Mouse (Mus musculus) neural tube, embryonic 13.5 days (tissue): ENCODE measurements at regions not wholly inside any gene's neighbourhood (a gene's known extent, or its start where the extent isn't known, plus 50 kb on each side); places are given as distances from the start of the nearest gene placed in this dataset.

Experiments used
- ATAC-seq: fragments of 200-750 bp; cut with Nextera tagmentation; 2 replicates; pipeline ENCODE4 v1.8.0; 2017; ENCODE audit warnings: low read depth, mild to moderate bottlenecking, moderate TSS enrichment, moderate library complexity
- H3K27ac ChIP-seq: fragments of 300-500 bp; sonication (generic); replicated peaks from 2 replicates; pipeline ENCODE4 v1.5.1; 2015; ENCODE audit warnings: moderate library complexity, mild to moderate bottlenecking, inconsistent platforms
- H3K27me3 ChIP-seq: fragments of 300-500 bp; sonication (generic); 2 replicates; pipeline ENCODE4 v1.6.1; 2015; ENCODE audit warnings: mild to moderate bottlenecking, inconsistent platforms
- H3K36me3 ChIP-seq: fragments of 300-500 bp; sonication (generic); 2 replicates; pipeline ENCODE4 v1.6.1; 2015; ENCODE audit warnings: mild to moderate bottlenecking, inconsistent platforms
- H3K4me1 ChIP-seq: fragments of 300-500 bp; sonication (generic); replicated peaks from 2 replicates; pipeline ENCODE4 v1.6.1; 2015; ENCODE audit warnings: inconsistent platforms
- H3K4me2 ChIP-seq: fragments of 300-500 bp; sonication (generic); 2 replicates; pipeline ENCODE4 v1.6.1; 2015; ENCODE audit warnings: inconsistent platforms, mild to moderate bottlenecking, moderate library complexity
- H3K4me3 ChIP-seq: fragments of 300-500 bp; sonication (generic); 2 replicates; pipeline ENCODE4 v1.5.1; 2015; ENCODE audit warnings: mild to moderate bottlenecking, inconsistent platforms
- H3K9ac ChIP-seq: fragments of 300-500 bp; sonication (generic); 2 replicates; pipeline ENCODE4 v1.6.1; 2015; ENCODE audit warnings: moderate library complexity, mild to moderate bottlenecking, inconsistent platforms
- H3K9me3 ChIP-seq: fragments of 300-500 bp; sonication (generic); 2 replicates; pipeline ENCODE4 v1.6.1; 2016; ENCODE audit warnings: inconsistent platforms
- WGBS: fragments of 180-500 bp; shearing (Covaris S2); methylation state at CpG from one replicate; pipeline ENCODE4 v1.1.7; 2015; 5-methylcytosine and 5-hydroxymethylcytosine counted together

- ATAC-seq: no peak
- WGBS: 89% methylated on average over 1 of the region's 1 CpGs
- no peaks in the 10 kb centered on the region for H3K9me3 ChIP-seq
- H3K4me1 ChIP-seq: peaks cover 16% of the 10 kb centered on the region
- no peak overlapping the region for H3K4me3 ChIP-seq
- H3K27ac ChIP-seq: no peak overlapping the region
- H3K27me3 ChIP-seq: no peaks in the 10 kb centered on the region; the same call in 1 of the 2 replicates
- no peak overlapping the region for H3K9ac ChIP-seq
- H3K4me2 ChIP-seq: no peak overlapping the region
- no peaks in the 10 kb centered on the region for H3K36me3 ChIP-seq
Observed at GRCm38 (mm10) chr7:111319917-111320316, 237.1 kb upstream of the Eif4g2 start.

- no peak overlapping the region for H3K9ac ChIP-seq
- H3K4me3 ChIP-seq: no peak overlapping the region
- no peak overlapping the region for H3K4me2 ChIP-seq
- WGBS: 32% methylated on average over 2 of the region's 2 CpGs
- H3K36me3 ChIP-seq: no peaks in the 10 kb centered on the region
- peaks cover 11% of the 10 kb centered on the region for H3K4me1 ChIP-seq
- H3K27me3 ChIP-seq: no peaks in the 10 kb centered on the region; the same call in 1 of the 2 replicates
- H3K27ac ChIP-seq: no peak overlapping the region
- peak; percentile 67; the same call in 1 of the 2 replicates for ATAC-seq
- 0 out of 2 replicates have a peak, but pooled peaks cover 6% of the 10 kb centered on the region for H3K9me3 ChIP-seq
Observed at GRCm38 (mm10) chr7:111316479-111316990, 233.7 kb upstream of the Eif4g2 start.

GRCm38 (mm10) chr7:111313921-111314320, 231.1 kb upstream of the Eif4g2 start:
- Histone ChIP-seq H3K27me3 (no peaks in the 10 kb centered on the region; the same call in 1 of the 2 replicates), H3K36me3 (no peaks in the 10 kb centered on the region), H3K27ac (no peak overlapping the region), H3K4me3 (no peak overlapping the region), H3K4me2 (no peak overlapping the region), H3K9me3 (peaks cover 12% of the 10 kb centered on the region; the same call in 1 of the 2 replicates), H3K9ac (no peak overlapping the region), H3K4me1 (peaks cover 9% of the 10 kb centered on the region)
- WGBS: 90% methylated on average over 4 of the region's 4 CpGs
- ATAC-seq: no peak

- no peak overlapping the region for H3K4me3 ChIP-seq
- peaks cover 17% of the 10 kb centered on the region for H3K4me1 ChIP-seq
- H3K36me3 ChIP-seq: no peaks in the 10 kb centered on the region
- no peaks in the 10 kb centered on the region for H3K9me3 ChIP-seq
- H3K27ac ChIP-seq: no peak overlapping the region
- H3K9ac ChIP-seq: no peak overlapping the region
- no peaks in the 10 kb centered on the region for H3K27me3 ChIP-seq
- no peak overlapping the region for H3K4me2 ChIP-seq
- ATAC-seq: no peak
Observed at GRCm38 (mm10) chr7:111305196-111305595, 222.4 kb upstream of the Eif4g2 start.

- Histone ChIP-seq H3K27ac (no peak overlapping the region), H3K9ac (no peak overlapping the region), H3K9me3 (no peaks in the 10 kb centered on the region), H3K27me3 (no peaks in the 10 kb centered on the region), H3K4me3 (no peak overlapping the region), H3K4me1 (peaks cover 24% of the 10 kb centered on the region), H3K36me3 (no peaks in the 10 kb centered on the region), H3K4me2 (peak overlapping the region; percentile 19)
- 36% methylated on average over 16 of the region's 16 CpGs for WGBS
- ATAC-seq: no peak
Observed at GRCm38 (mm10) chr7:111301791-111302488, 219.1 kb upstream of the Eif4g2 start.

- peak; percentile 63; the same call in 1 of the 2 replicates for ATAC-seq
Observed at GRCm38 (mm10) chr7:111297174-111297902, 214.5 kb upstream of the Eif4g2 start.

GRCm38 (mm10) chr7:111283411-111283955, 200.7 kb upstream of the Eif4g2 start:
- H3K27me3 ChIP-seq: no peaks in the 10 kb centered on the region
- 0 out of 2 replicates have a peak overlapping the region, but pooled peaks have one; percentile 24 for H3K27ac ChIP-seq
- H3K4me1 ChIP-seq: peaks cover 17% of the 10 kb centered on the region
- 33% methylated on average over 13 of the region's 13 CpGs for WGBS
- no peak overlapping the region for H3K4me3 ChIP-seq
- H3K36me3 ChIP-seq: no peaks in the 10 kb centered on the region
- H3K4me2 ChIP-seq: no peak overlapping the region
- no peak; the same call in 1 of the 2 replicates for ATAC-seq
- no peak overlapping the region for H3K9ac ChIP-seq
- H3K9me3 ChIP-seq: no peaks in the 10 kb centered on the region

More at GRCm38 (mm10) chr7:111297174-111297902, 214.5 kb upstream of the Eif4g2 start:
- H3K27ac ChIP-seq: peak overlapping the region; percentile 7; the same call in 1 of the 2 replicates
- H3K4me1 ChIP-seq: peaks cover 20% of the 10 kb centered on the region
- no peak overlapping the region for H3K4me2 ChIP-seq
- no peaks in the 10 kb centered on the region for H3K36me3 ChIP-seq
- no peak overlapping the region for H3K9ac ChIP-seq
- no peaks in the 10 kb centered on the region for H3K27me3 ChIP-seq
- 51% methylated on average over 9 of the region's 9 CpGs for WGBS
- H3K4me3 ChIP-seq: no peak overlapping the region
- no peaks in the 10 kb centered on the region for H3K9me3 ChIP-seq

GRCm38 (mm10) chr7:111282314-111282713, 199.5 kb upstream of the Eif4g2 start:
- no peak overlapping the region for H3K9ac ChIP-seq
- H3K4me1 ChIP-seq: peaks cover 17% of the 10 kb centered on the region
- no peaks in the 10 kb centered on the region for H3K36me3 ChIP-seq
- no peaks in the 10 kb centered on the region for H3K27me3 ChIP-seq
- 46% methylated on average over 8 of the region's 8 CpGs for WGBS
- no peak overlapping the region for H3K27ac ChIP-seq
- H3K4me3 ChIP-seq: no peak overlapping the region
- no peak overlapping the region for H3K4me2 ChIP-seq
- H3K9me3 ChIP-seq: no peaks in the 10 kb centered on the region
- ATAC-seq: 0 out of 2 replicates have a peak, but pooled peaks have one; percentile 15

- Histone ChIP-seq H3K4me2 (no peak overlapping the region), H3K4me3 (no peak overlapping the region), H3K9ac (no peak overlapping the region), H3K36me3 (no peaks in the 10 kb centered on the region), H3K9me3 (no peaks in the 10 kb centered on the region), H3K27me3 (no peaks in the 10 kb centered on the region), H3K4me1 (peaks cover 7% of the 10 kb centered on the region), H3K27ac (no peak overlapping the region)
- no peak for ATAC-seq
- WGBS: 91% methylated on average over 3 of the region's 3 CpGs
Observed at GRCm38 (mm10) chr7:111277703-111278102, 194.9 kb upstream of the Eif4g2 start.

GRCm38 (mm10) chr7:111273839-111274238, 191.0 kb upstream of the Eif4g2 start:
- ATAC-seq: no peak

GRCm38 (mm10) chr7:111270874-111271273, 188.0 kb upstream of the Eif4g2 start:
- Histone ChIP-seq H3K4me3 (no peak overlapping the region), H3K27ac (no peak overlapping the region), H3K4me2 (no peak overlapping the region), H3K4me1 (no peaks in the 10 kb centered on the region), H3K9ac (no peak overlapping the region), H3K27me3 (no peaks in the 10 kb centered on the region), H3K9me3 (no peaks in the 10 kb centered on the region), H3K36me3 (no peaks in the 10 kb centered on the region)
- WGBS: 93% methylated on average over 4 of the region's 4 CpGs
- ATAC-seq: no peak

More at GRCm38 (mm10) chr7:111273839-111274238, 191.0 kb upstream of the Eif4g2 start:
- 93% methylated on average over 5 of the region's 5 CpGs for WGBS
- no peaks in the 10 kb centered on the region for H3K36me3 ChIP-seq
- H3K27me3 ChIP-seq: no peaks in the 10 kb centered on the region
- no peaks in the 10 kb centered on the region for H3K4me1 ChIP-seq
- H3K9ac ChIP-seq: no peak overlapping the region
- no peak overlapping the region for H3K4me3 ChIP-seq
- no peak overlapping the region for H3K27ac ChIP-seq
- H3K4me2 ChIP-seq: no peak overlapping the region
- H3K9me3 ChIP-seq: no peaks in the 10 kb centered on the region

- no peaks in the 10 kb centered on the region for H3K9me3 ChIP-seq
- H3K27ac ChIP-seq: no peak overlapping the region
- ATAC-seq: no peak
- no peaks in the 10 kb centered on the region for H3K36me3 ChIP-seq
- H3K9ac ChIP-seq: no peak overlapping the region
- H3K4me2 ChIP-seq: no peak overlapping the region
- no peaks in the 10 kb centered on the region for H3K27me3 ChIP-seq
- H3K4me1 ChIP-seq: no peaks in the 10 kb centered on the region
- no peak overlapping the region for H3K4me3 ChIP-seq
- 96% methylated on average over 2 of the region's 2 CpGs for WGBS
Observed at GRCm38 (mm10) chr7:111268197-111268596, 185.4 kb upstream of the Eif4g2 start.
